Mouse (Mus musculus) large intestine, adult 2 months (tissue): ENCODE measurements at regions not wholly inside any gene's neighbourhood (a gene's known extent, or its start where the extent isn't known, plus 50 kb on each side); places are given as distances from the start of the nearest gene placed in this dataset.

Source experiments
- DNase-seq: peaks from one replicate; pipeline ENCODE4 v3.0.0-alpha.2; 2012; ENCODE audit warnings: low read depth, low spot score
- WGBS: fragments of 180-500 bp; shearing (Covaris S2); methylation state at CpG from one replicate; pipeline ENCODE4 v1.1.7; 2018; 5-methylcytosine and 5-hydroxymethylcytosine counted together

- WGBS = 81% methylated on average over 1 of the region's 1 CpGs
- no peak for DNase-seq
These were observed 571.8 kb upstream of the Zeb2 start for GRCm38 (mm10) chr2:45688996-45689395.

- DNase-seq = no peak
- WGBS = 85% methylated on average over 1 of the region's 1 CpGs
These were observed 564.1 kb upstream of the Zeb2 start for GRCm38 (mm10) chr2:45681251-45681650.

- 83% methylated on average over 10 of the region's 10 CpGs for WGBS
- DNase-seq = no peak
These were observed 562.1 kb upstream of the Zeb2 start for GRCm38 (mm10) chr2:45679101-45679895.

- WGBS = 80% methylated on average over 9 of the region's 9 CpGs
- DNase-seq = no peak
These were observed 561.5 kb upstream of the Zeb2 start for GRCm38 (mm10) chr2:45678685-45679084.

- 94% methylated on average over 2 of the region's 2 CpGs for WGBS
- DNase-seq = no peak
These were observed 558.6 kb upstream of the Zeb2 start for GRCm38 (mm10) chr2:45675776-45676175.

- 53% methylated on average over 1 of the region's 1 CpGs for WGBS
- DNase-seq = no peak
These were observed 538.8 kb upstream of the Zeb2 start for GRCm38 (mm10) chr2:45656011-45656410.

- DNase-seq = no peak
These were observed 537.5 kb upstream of the Zeb2 start for GRCm38 (mm10) chr2:45654693-45655092.

GRCm38 (mm10) chr2:45652977-45653376 lies 535.8 kb upstream of the Zeb2 start:
- DNase-seq = no peak
- WGBS = 72% methylated on average over 3 of the region's 3 CpGs

- no peak for DNase-seq
- WGBS = 85% methylated on average over 5 of the region's 5 CpGs
These were observed 533.2 kb upstream of the Zeb2 start for GRCm38 (mm10) chr2:45650271-45650985.

- 79% methylated on average over 3 of the region's 3 CpGs for WGBS
- no peak for DNase-seq
These were observed 530.7 kb upstream of the Zeb2 start for GRCm38 (mm10) chr2:45647846-45648245.

GRCm38 (mm10) chr2:45630081-45630480 lies 512.9 kb upstream of the Zeb2 start:
- 73% methylated on average over 7 of the region's 7 CpGs for WGBS
- DNase-seq = no peak

- DNase-seq = no peak
- WGBS = 59% methylated on average over 3 of the region's 3 CpGs
These were observed 512.4 kb upstream of the Zeb2 start for GRCm38 (mm10) chr2:45629616-45630015.

- 64% methylated on average over 3 of the region's 3 CpGs for WGBS
- DNase-seq = no peak
These were observed 505.9 kb upstream of the Zeb2 start for GRCm38 (mm10) chr2:45623056-45623455.

- 48% methylated on average over 1 of the region's 1 CpGs for WGBS
- DNase-seq = no peak
These were observed 491.7 kb upstream of the Zeb2 start for GRCm38 (mm10) chr2:45608926-45609325.

GRCm38 (mm10) chr2:45607393-45607792 lies 490.2 kb upstream of the Zeb2 start:
- DNase-seq = no peak

GRCm38 (mm10) chr2:45601332-45601900 lies 484.2 kb upstream of the Zeb2 start:
- no peak for DNase-seq
- WGBS = 57% methylated on average over 6 of the region's 6 CpGs

GRCm38 (mm10) chr2:45593765-45594164 lies 476.6 kb upstream of the Zeb2 start:
- WGBS = 77% methylated on average over 4 of the region's 4 CpGs
- DNase-seq = no peak

GRCm38 (mm10) chr2:45590980-45591379 lies 473.8 kb upstream of the Zeb2 start:
- DNase-seq = no peak

GRCm38 (mm10) chr2:45588248-45588647 lies 471.1 kb upstream of the Zeb2 start:
- DNase-seq = no peak
- WGBS = 89% methylated on average over 2 of the region's 2 CpGs

More at GRCm38 (mm10) chr2:45590980-45591379, 473.8 kb upstream of the Zeb2 start:
- 95% methylated on average over 1 of the region's 1 CpGs for WGBS

GRCm38 (mm10) chr2:45586588-45587200 lies 469.5 kb upstream of the Zeb2 start:
- 13% methylated on average over 1 of the region's 1 CpGs for WGBS
- no peak for DNase-seq
